Mouse (Mus musculus): Measurements from ENCODE around the gene Commd1.

DNA sequence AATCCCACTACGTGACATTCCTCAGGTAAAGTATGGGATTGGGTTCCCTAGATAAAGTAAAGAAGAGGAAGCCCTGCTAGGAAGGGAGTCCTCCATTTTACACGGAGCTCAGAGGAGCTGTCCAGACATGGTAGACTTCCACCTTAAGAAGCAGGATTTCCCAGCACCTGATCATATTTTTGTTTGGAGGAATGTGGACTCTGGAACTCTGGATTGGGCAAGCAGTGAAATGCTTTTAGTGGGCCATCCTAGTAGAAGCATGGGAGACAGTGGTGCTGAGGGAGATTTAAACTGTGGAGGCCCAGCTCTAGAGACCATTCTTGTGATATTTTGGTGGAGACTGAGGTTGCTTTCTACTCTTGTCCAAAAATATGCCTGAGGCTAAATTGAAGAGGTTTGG lies 59.6 kb downstream of the Commd1 start:
- TF ChIP-seq CTCF (IDR thresholded peaks at IDR 0.05; ENCODE audit: low read depth, low read length) (no peak), POLR2A (IDR thresholded peaks at IDR 0.05; ENCODE audit: insufficient read depth, low read length) (no peak)
